Mouse (Mus musculus): Measurements from ENCODE around the gene Marcksl1. TPM values are rescaled to one million over a fixed set of nuclear protein-coding genes. Genes with fewer than 3 reads are reported as not detected.

Gene Marcksl1
- 1 to 10 TPM in 1 of 2 experiments, under 1 TPM in 1; 0.64 to 1.1 TPM for total RNA-seq (2021)
- long read RNA-seq, experiment 1, partial matches to known transcripts: 0 of 1 reads
- long read RNA-seq, experiment 1, other reads (novel, unspliced or antisense): 0 of 1 reads
- long read RNA-seq, experiment 2, partial matches to known transcripts: 0 of 3 reads
- long read RNA-seq, experiment 2, other reads (novel, unspliced or antisense): 0 of 3 reads

GRCm38 (mm10) chr4:129513086-129513767 lies at the start of gene Marcksl1:
TSS of gene Marcksl1 (plus strand) at chr4:129513581.
- peak; percentile 57 for DNase-seq (ENCODE audit: low spot score)

DNA sequence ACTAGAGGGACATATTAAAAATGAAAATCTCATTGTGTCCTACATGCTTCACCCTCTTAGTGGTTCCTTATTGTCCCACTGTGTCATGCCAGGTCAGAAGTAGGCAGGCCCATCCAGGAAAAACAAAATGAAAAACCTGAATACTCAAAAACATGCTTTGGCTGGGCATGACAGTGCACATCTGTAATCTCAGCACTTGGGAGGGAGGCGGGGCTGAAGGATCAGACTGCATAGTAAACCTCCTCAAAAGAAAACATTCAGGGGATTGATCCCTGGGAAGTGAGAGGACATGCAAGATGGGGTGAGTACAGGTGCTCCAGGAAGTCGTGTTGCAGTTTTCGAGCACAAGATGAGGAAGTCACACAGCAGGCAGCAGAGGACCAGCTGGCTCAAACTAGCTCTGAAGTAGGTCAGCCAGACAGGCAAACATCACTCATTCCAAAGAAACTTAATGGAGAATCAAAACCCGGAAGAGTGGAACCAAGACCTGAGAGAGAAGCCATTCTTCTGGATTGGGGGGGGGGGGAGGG lies 49.0 kb upstream of the Marcksl1 start:
- no peak for DNase-seq (ENCODE audit: low spot score)

DNA sequence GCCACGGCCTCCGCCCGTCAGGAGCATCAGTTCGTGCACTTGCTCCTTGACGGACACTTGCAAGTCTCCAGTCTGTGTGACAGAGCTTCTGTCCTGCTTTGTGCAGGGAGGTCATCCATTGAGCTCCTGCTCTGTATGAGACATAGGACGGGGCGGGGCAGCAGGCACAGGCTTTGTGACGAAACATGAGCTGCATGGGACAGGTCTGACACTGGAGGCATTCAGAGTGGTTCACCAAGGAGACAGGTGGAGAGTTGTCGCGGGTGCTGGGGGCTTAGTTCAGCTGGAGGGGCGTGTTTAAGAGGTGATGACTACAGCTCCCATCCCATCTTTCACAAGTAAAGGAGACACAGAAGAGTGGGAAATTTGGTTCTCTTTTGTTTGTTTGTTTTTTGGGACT lies 37.3 kb upstream of the Marcksl1 start:
- DNase-seq (ENCODE audit: low spot score): no peak

DNA sequence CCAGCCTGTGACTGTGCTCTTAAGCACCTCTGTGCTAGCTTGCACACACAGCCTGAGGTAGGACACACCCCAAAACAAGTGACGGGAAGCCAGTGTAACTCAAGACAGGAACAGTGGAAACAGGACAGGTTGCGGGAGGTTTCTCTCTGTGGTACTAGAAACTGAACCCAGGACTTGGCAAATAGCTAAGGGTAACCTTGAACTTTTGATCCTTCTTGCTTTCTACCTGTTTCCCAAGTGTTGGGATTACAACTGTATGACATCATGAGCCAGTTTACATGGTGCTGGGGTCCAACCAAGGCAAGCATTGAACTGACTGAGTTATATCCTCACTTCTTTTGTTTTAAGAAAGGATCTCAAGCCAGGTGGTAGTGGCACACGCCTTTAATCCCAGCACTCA lies 33.5 kb upstream of the Marcksl1 start:
- no peak for DNase-seq (ENCODE audit: low spot score)

GRCm38 (mm10) chr4:129481090-129481489 lies 32.3 kb upstream of the Marcksl1 start:
- no peak for DNase-seq (ENCODE audit: low spot score)

- DNase-seq (ENCODE audit: low spot score): no peak
Measured at GRCm38 (mm10) chr4:129490972-129491880, 22.2 kb upstream of the Marcksl1 start, which contains the start of the genes Tssk3 and Fam229a. TSS of gene Tssk3 (minus strand) at chr4:129491022. TSS of gene Fam229a (plus strand) at chr4:129491190.

DNA sequence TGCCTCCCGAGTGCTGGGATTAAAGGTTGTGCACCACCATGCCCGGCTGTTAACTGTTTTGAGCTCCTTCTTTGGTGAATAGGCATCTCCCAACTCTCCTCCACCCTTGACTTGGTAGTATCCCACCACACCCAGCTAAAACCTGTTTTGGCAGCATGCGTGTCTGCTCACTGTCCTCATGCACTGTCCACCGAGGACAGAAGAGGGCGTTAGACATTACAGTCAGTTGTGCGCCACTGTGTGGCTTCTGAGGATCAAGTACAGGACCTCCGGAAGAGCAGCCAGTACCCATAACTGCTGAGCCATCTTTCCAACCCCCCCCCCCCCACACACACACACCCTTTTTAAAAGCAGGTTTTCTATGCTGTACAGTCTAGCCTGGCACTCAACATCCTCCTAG lies 18.7 kb upstream of the Marcksl1 start:
- no peak for DNase-seq (ENCODE audit: low spot score)

- no peak for DNase-seq (ENCODE audit: low spot score)
Measured at GRCm38 (mm10) chr4:129495672-129496562, 17.5 kb upstream of the Marcksl1 start.

DNA sequence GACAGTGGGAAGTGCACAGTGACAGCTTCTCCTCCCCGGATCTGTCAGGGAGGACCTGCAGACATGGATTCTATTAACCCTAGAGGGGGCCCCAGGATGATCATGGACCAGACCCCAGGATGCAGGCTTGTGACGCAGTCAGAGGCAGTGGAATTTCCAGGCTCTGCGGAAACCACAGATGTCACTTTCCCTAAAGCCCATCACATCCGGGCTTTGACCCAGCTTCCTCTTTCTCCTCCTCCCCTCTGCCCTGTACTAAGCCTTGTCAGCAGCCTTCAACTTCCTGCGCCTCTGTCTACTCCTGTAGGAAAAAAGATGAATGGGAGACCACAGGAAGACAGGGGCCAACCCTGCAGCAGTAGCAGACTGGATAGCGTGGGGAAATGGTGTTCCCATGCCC lies 16.8 kb upstream of the Marcksl1 start:
- no peak for DNase-seq (ENCODE audit: low spot score)

DNA sequence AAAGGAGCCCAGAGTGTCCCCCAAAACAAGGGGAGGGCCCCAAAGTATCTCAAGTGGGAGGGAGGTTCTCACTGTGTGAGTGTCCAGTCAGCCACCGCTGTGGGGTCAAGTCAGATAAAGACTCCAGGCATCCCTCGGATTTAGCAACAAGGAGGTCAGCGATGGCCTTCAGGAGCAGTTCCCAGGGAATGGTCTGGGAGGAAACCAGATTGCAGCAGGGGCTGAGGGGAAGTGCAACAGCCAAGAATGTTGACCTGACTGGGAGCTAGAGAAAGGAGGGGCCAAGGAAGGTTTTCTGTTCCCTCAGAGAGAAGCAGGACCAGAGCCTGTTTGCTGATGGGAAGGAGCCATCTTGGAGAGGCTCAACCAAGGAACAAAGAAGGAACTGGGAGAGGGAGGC lies 14.4 kb upstream of the Marcksl1 start:
- no peak for DNase-seq (ENCODE audit: low spot score)

- no peak for DNase-seq (ENCODE audit: low spot score)
Measured at GRCm38 (mm10) chr4:129500017-129500416, 13.4 kb upstream of the Marcksl1 start.

GRCm38 (mm10) chr4:129500607-129501566 lies 12.5 kb upstream of the Marcksl1 start:
- peak; percentile 87 for DNase-seq (ENCODE audit: low spot score)

GRCm38 (mm10) chr4:129502327-129502888 lies 11.0 kb upstream of the Marcksl1 start:
- no peak for DNase-seq (ENCODE audit: low spot score)

GRCm38 (mm10) chr4:129502901-129503444 lies 10.4 kb upstream of the Marcksl1 start:
- DNase-seq (ENCODE audit: low spot score): no peak

GRCm38 (mm10) chr4:129505511-129505910 lies 7.9 kb upstream of the Marcksl1 start:
- no peak for DNase-seq (ENCODE audit: low spot score)

DNA sequence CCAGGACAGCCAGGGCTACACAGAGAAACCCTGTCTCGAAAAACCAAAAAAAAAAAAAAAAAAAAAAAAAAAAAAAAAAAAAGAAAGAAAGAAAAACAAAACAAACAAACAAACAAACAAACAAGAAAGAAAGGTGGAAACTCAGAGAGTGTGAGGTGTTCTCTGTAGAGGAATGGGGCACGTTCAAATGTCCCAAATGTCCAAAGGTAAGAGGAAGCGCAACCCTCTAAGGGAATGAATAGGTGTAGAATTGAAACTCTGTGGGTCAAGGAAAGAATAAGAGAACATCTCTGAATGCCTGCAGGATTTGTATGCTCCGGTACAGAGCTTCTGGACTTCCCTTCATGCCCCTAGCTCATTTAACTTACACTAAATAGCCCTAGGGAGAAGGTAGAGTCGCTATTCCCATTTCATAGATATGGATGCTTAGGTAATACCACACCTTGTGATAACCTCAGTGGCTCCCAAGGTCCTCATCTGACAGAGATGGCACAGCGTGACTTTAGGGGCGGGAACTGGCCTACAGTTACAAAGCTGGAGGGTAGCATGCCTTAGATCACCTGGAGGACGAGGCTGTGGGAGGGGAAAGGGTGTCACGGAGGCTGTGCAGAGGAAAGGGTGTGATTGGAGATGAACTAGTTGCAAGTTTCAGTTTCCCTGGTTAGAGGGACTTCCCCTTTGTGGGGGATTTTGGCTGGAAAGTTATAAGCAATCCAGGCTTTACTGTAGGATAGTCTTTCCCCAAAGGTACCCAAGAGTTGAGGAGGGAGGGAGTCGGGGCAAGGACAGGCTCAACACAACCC lies 5.7 kb upstream of the Marcksl1 start:
- DNase-seq (ENCODE audit: low spot score): no peak

- DNase-seq (ENCODE audit: low spot score): no peak
Measured at GRCm38 (mm10) chr4:129508237-129508515, 5.2 kb upstream of the Marcksl1 start.

DNA sequence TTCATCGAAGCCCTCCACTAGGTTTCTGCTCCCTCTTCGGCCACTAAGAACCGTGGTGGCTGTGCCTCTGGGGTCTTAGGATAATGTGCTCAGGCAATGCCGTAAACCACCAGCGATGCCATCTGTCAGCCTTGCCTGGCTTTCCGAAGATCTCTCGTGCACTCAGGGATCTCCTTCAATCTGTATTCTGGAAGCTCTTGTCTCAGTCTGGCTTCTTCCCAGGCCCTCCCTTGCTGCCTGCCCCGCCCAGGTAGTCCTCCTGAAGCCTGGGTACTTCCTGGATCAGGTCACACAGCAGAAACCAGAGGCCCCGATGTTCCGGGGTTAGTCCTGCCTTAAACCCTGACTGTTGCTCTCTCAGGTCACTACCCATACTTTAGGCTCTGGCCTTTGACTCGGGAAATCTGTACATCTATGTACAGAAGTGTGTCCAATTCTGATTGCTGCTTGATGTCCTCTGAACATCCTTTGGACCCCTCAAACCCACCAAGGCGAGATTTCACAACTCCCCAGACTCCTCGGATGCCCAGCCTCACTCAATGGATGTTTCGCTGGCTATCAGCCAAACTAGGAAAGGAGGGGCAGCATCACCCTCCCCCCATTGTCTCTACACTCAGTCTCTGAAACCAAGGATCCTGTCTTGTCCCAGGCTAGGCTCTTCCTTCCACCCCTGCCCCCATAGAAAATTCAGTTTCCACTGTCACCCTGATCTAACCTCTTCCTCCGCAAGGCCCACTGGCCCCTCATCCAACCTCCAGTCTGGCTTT lies 4.4 kb upstream of the Marcksl1 start:
- DNase-seq (ENCODE audit: low spot score): no peak

All from gastrocnemius, adult 18-20 months (tissue).